Mouse (Mus musculus) liver, postnatal 0 days (tissue): ENCODE measurements around the gene Poc1a.

Source experiments
- CTCF ChIP-seq: sonication (generic); IDR thresholded peaks from 2 replicates; pipeline ENCODE4 v1.5.1; 2016; ENCODE audit warnings: antibody characterized with exemption, low read depth
- EP300 ChIP-seq: IDR thresholded peaks from 2 replicates; pipeline ENCODE4 v1.6.1; 2016; ENCODE audit warnings: antibody characterized with exemption, low read depth, mild to moderate bottlenecking

DNA sequence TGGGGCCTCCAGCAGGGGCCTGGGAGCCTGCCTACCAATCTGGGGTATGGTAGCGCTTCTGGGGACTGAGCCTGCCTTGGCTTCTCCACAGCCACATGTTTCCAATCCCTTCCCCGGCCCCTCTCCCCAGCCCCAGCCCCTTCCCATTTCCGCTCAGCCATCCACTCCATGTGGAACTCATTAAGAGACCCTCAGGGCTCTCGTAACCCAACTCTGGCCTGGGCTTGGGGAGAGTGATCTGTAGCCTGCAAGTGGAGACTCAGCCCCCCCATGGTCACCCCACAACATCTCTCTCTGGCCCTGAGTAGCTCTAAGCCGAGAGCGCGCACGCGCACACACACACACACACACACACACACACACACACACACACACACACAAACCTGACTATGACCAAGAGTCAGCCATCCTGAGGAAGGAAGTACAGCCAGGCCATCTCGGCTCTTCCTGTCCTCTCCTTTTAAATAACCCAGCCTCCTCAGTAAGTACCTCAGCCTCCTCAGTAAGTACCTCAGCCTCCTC is 75.5 kb downstream of the Poc1a start:
- TF ChIP-seq CTCF (no peak), EP300 (no peak)
